Mouse (Mus musculus): Measurements from ENCODE around the gene Gabrr1.
"Not testable (repeated sequence)": the region's sequence is repeated elsewhere in the genome, so short reads cannot be mapped to it uniquely, and the experiment has no call there.

- peak; percentile 68 for TF ChIP-seq CTCF (IDR thresholded peaks at IDR 0.05; ENCODE audit: borderline replicate concordance, extremely low read depth, insufficient read depth, insufficient read length)
- TF ChIP-seq POLR2A (IDR thresholded peaks at IDR 0.05; ENCODE audit: borderline replicate concordance, extremely low read depth, insufficient read depth, insufficient read length, poor library complexity, severe bottlenecking) = not testable (repeated sequence)
Measured at GRCm38 (mm10) chr4:33119118-33119517, 13.2 kb upstream of the Gabrr1 start.

Measured in brain, embryonic 14.5 days (tissue).